Mouse (Mus musculus): Measurements from ENCODE around the gene Dchs1. TPM values are rescaled to one million over a fixed set of nuclear protein-coding genes. Genes with fewer than 3 reads are reported as not detected.

Dchs1 gene
- polyA plus RNA-seq, 1 experiment from 2014 or later: 22.8 TPM

DNA sequence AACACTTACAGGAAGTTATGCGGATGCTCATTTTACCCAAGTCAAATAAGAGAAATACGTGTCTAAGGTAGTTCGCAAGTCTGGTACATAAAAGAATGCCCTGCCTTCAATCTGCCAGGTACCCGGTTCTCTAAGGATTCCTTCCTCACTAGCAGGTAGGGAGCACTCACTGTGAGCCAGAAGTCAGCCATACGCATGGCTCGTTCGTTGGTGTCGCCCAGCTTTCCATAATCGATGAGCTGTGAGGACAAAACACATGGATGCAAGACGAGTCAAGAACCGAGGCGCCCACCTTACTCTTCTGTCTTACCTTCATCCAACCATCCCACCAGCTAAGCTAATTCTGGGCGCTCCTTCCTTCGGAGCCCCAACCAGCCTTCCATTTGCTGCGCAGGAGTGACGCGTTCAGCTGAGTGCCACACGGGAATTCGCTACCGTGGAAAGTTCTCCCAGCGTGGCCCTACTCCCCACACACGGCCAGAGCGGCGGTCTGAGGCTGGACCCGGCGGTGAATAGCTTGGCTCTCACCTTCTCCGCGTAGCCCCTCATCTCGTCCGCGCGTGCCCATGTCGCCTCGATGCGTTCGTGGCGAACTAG, 22.9 kb upstream of the Dchs1 start:
- Histone ChIP-seq H3K4me2 (ENCODE audit: low read depth, severe bottlenecking) (peak overlapping the region; percentile 71), H3K27ac (replicated peaks; ENCODE audit: low read depth, low read length) (peak overlapping the region; percentile 76), H3K4me3 (ENCODE audit: low read depth, low read length) (peak overlapping the region; percentile 84), H3K9ac (ENCODE audit: low read length) (peak overlapping the region; percentile 93), H3K36me3 (ENCODE audit: control insufficient read depth, insufficient read depth, low read length) (peaks cover 6% of the 10 kb centered on the region), H3K9me3 (ENCODE audit: control insufficient read depth, low read length) (no peaks in the 10 kb centered on the region), H3K27me3 (ENCODE audit: control insufficient read depth, insufficient read depth, low read length) (no peaks in the 10 kb centered on the region), H3K4me1 (ENCODE audit: control insufficient read depth, insufficient read depth, low read length) (peaks cover 5% of the 10 kb centered on the region; the same call in 1 of the 2 replicates)
- DNase-seq (ENCODE audit: low spot score) (no peak), ATAC-seq (ENCODE audit: insufficient number of reproducible peaks, low FRiP score, low TSS enrichment, low read depth) (peak; percentile 49; the same call in 1 of the 2 replicates)
- 6% methylated on average over 37 of the region's 37 CpGs for WGBS

DNA sequence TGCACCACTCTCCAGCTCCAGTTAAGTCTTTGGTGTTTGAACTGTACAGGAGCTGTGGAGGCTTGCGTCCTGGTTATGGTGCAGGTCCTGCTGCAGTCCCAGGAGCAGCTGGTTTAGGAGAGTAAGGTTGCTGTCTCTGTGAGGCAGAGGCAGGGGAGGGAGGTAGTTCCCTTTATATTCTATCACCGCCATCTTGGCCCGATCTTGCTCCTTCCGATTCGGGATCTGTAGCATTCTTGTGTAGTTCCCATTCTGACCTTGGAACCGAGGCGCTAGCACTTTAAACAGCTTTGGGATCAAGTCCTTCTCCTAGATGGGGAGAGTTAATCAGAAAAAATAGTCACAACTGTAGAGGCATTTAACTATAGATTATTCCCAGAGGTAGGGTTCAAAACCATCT, 22.4 kb upstream of the Dchs1 start:
- H3K4me2 ChIP-seq (ENCODE audit: low read depth, severe bottlenecking): peak overlapping the region; percentile 71
- DNase-seq (ENCODE audit: low spot score) (no peak), ATAC-seq (ENCODE audit: insufficient number of reproducible peaks, low FRiP score, low TSS enrichment, low read depth) (no peak)
- H3K27ac ChIP-seq (replicated peaks; ENCODE audit: low read depth, low read length): no peak overlapping the region
- H3K27me3 ChIP-seq (ENCODE audit: control insufficient read depth, insufficient read depth, low read length): no peaks in the 10 kb centered on the region
- WGBS: 87% methylated on average over 7 of the region's 7 CpGs
- peak overlapping the region; percentile 84 for H3K4me3 ChIP-seq (ENCODE audit: low read depth, low read length)
- H3K36me3 ChIP-seq (ENCODE audit: control insufficient read depth, insufficient read depth, low read length): peaks cover 6% of the 10 kb centered on the region
- peak overlapping the region; percentile 93; the same call in 1 of the 2 replicates for H3K9ac ChIP-seq (ENCODE audit: low read length)
- peaks cover 5% of the 10 kb centered on the region; the same call in 1 of the 2 replicates for H3K4me1 ChIP-seq (ENCODE audit: control insufficient read depth, insufficient read depth, low read length)
- H3K9me3 ChIP-seq (ENCODE audit: control insufficient read depth, low read length): no peaks in the 10 kb centered on the region

DNA sequence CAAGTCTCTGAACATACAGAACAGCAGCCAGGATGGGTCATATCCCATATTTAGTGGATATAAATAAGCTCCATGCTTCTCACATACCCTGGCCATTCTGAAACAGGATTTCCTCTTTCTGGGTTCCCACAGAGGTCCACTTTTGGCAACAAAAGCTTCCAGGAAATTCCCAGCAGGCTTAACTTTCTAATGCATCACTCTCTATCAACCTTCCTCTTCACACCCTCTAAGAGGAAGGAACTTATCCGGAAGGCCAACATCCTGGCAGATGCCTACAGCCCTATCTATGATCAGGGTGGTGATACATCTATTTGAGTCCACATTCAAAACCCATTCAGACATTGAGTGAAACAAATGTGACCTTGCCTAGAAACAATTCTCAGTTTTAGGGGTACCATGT, 20.9 kb upstream of the Dchs1 start:
- Histone ChIP-seq H3K9me3 (ENCODE audit: control insufficient read depth, low read length) (no peaks in the 10 kb centered on the region), H3K27me3 (ENCODE audit: control insufficient read depth, insufficient read depth, low read length) (no peaks in the 10 kb centered on the region)

DNA sequence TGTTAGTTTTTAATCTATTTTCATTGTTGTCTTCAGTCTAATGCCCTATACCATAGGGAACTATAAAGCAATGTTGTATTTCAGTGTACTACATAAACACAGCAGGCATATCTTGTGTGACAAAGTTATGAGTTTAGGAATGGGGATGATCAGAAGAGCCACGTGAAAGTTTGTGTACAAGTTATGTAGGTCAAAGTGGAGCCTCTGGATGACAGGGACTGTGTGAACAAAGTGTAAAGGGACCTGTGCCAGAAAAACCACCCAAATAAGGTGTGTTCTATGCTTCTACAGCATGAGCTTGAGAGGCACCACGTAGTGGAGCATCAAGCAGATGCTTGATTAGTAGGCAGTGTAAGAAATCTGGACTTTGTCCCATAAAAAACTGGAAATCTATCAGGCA, 19.3 kb upstream of the Dchs1 start:
- peaks cover 5% of the 10 kb centered on the region; the same call in 1 of the 2 replicates for H3K4me1 ChIP-seq (ENCODE audit: control insufficient read depth, insufficient read depth, low read length)
- DNase-seq (ENCODE audit: low spot score) (no peak), ATAC-seq (ENCODE audit: insufficient number of reproducible peaks, low FRiP score, low TSS enrichment, low read depth) (no peak)
- H3K27me3 ChIP-seq (ENCODE audit: control insufficient read depth, insufficient read depth, low read length): no peaks in the 10 kb centered on the region
- H3K4me2 ChIP-seq (ENCODE audit: low read depth, severe bottlenecking): no peak overlapping the region
- H3K27ac ChIP-seq (replicated peaks; ENCODE audit: low read depth, low read length): no peak overlapping the region
- WGBS: 75% methylated on average over 2 of the region's 2 CpGs
- no peaks in the 10 kb centered on the region for H3K9me3 ChIP-seq (ENCODE audit: control insufficient read depth, low read length)
- peaks cover 6% of the 10 kb centered on the region for H3K36me3 ChIP-seq (ENCODE audit: control insufficient read depth, insufficient read depth, low read length)
- no peak overlapping the region for H3K9ac ChIP-seq (ENCODE audit: low read length)
- H3K4me3 ChIP-seq (ENCODE audit: low read depth, low read length): no peak overlapping the region

More for the DNA sequence above, 20.9 kb upstream of the Dchs1 start:
- Histone ChIP-seq H3K4me1 (ENCODE audit: control insufficient read depth, insufficient read depth, low read length) (peaks cover 5% of the 10 kb centered on the region; the same call in 1 of the 2 replicates), H3K9ac (ENCODE audit: low read length) (no peak overlapping the region), H3K36me3 (ENCODE audit: control insufficient read depth, insufficient read depth, low read length) (peaks cover 6% of the 10 kb centered on the region), H3K4me3 (ENCODE audit: low read depth, low read length) (no peak overlapping the region), H3K27ac (replicated peaks; ENCODE audit: low read depth, low read length) (no peak overlapping the region), H3K4me2 (ENCODE audit: low read depth, severe bottlenecking) (no peak overlapping the region)
- 95% methylated on average over 1 of the region's 1 CpGs for WGBS
- ATAC-seq (ENCODE audit: insufficient number of reproducible peaks, low FRiP score, low TSS enrichment, low read depth) (no peak), DNase-seq (ENCODE audit: low spot score) (no peak)

DNA sequence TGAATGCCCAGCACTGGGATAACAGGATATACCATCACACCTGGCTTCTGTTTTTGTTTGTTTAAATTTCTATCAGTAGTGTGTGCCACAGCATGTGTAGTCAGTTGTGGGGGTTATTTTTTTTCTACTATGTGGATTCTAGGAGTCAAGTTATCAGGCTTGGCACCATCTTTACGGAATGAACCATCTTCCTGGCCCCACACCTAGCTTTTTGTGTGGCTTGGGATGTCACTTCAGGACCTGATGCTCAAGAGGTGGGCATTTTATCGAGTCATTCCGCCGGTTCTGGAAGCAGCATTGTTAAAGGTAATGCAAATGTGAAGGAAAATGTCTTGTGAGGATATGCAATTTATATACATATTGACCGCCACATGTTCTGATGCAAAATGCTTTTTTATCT, 18.7 kb upstream of the Dchs1 start:
- Histone ChIP-seq H3K4me1 (ENCODE audit: control insufficient read depth, insufficient read depth, low read length) (peaks cover 5% of the 10 kb centered on the region; the same call in 1 of the 2 replicates), H3K4me3 (ENCODE audit: low read depth, low read length) (no peak overlapping the region), H3K36me3 (ENCODE audit: control insufficient read depth, insufficient read depth, low read length) (peaks cover 6% of the 10 kb centered on the region), H3K4me2 (ENCODE audit: low read depth, severe bottlenecking) (no peak overlapping the region), H3K9ac (ENCODE audit: low read length) (no peak overlapping the region), H3K9me3 (ENCODE audit: control insufficient read depth, low read length) (no peaks in the 10 kb centered on the region), H3K27ac (replicated peaks; ENCODE audit: low read depth, low read length) (no peak overlapping the region), H3K27me3 (ENCODE audit: control insufficient read depth, insufficient read depth, low read length) (no peaks in the 10 kb centered on the region)
- no peak for DNase-seq (ENCODE audit: low spot score)
- no peak for ATAC-seq (ENCODE audit: insufficient number of reproducible peaks, low FRiP score, low TSS enrichment, low read depth)
- 81% methylated on average over 5 of the region's 5 CpGs for WGBS

DNA sequence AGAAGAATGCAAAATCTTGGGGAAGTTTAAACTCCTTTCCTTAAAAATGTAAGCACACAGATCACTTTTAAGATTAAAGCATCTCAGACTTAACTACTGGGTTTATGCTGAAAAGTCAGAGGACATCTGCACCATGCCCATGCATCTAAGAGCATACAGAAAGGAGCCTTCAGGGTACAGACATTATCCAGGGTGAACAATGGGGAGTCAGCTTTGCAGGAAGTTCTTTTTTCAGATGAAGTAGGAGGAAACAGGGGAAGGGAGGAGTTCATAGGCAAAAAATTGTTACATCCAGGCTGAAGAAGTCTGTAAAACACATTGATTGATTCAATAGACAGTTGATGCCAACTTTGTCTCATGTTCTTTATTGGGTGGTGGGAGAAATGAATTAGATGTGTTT, 16.0 kb upstream of the Dchs1 start:
- Histone ChIP-seq H3K4me2 (ENCODE audit: low read depth, severe bottlenecking) (no peak overlapping the region), H3K27ac (replicated peaks; ENCODE audit: low read depth, low read length) (no peak overlapping the region), H3K36me3 (ENCODE audit: control insufficient read depth, insufficient read depth, low read length) (0 out of 2 replicates have a peak, but pooled peaks cover 1% of the 10 kb centered on the region), H3K9ac (ENCODE audit: low read length) (no peak overlapping the region), H3K4me3 (ENCODE audit: low read depth, low read length) (no peak overlapping the region), H3K9me3 (ENCODE audit: control insufficient read depth, low read length) (no peaks in the 10 kb centered on the region), H3K4me1 (ENCODE audit: control insufficient read depth, insufficient read depth, low read length) (no peaks in the 10 kb centered on the region), H3K27me3 (ENCODE audit: control insufficient read depth, insufficient read depth, low read length) (no peaks in the 10 kb centered on the region)
- DNase-seq (ENCODE audit: low spot score): no peak
- no peak for ATAC-seq (ENCODE audit: insufficient number of reproducible peaks, low FRiP score, low TSS enrichment, low read depth)

DNA sequence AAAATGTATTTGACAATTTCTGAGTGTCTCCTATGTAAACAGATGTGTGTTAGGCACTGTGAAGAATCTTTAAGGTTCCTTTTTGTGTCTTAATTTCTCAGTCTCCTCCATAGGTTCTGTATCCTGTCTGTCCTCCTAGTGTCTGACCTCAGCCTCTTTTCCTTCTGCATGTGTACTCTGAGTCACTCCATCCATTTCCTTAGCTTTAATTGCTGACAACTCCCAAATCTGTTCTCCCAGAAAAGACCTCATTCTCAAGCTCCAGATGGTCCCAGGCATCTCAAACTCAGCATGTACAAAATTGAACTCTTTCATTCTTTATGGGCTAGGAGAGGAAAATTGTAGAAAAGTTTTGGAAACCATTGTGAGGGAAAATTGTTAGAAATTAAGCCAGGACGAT, 15.3 kb upstream of the Dchs1 start:
- Histone ChIP-seq H3K4me1 (ENCODE audit: control insufficient read depth, insufficient read depth, low read length) (no peaks in the 10 kb centered on the region), H3K9ac (ENCODE audit: low read length) (no peak overlapping the region), H3K27ac (replicated peaks; ENCODE audit: low read depth, low read length) (no peak overlapping the region), H3K36me3 (ENCODE audit: control insufficient read depth, insufficient read depth, low read length) (no peaks in the 10 kb centered on the region), H3K4me3 (ENCODE audit: low read depth, low read length) (no peak overlapping the region), H3K27me3 (ENCODE audit: control insufficient read depth, insufficient read depth, low read length) (no peaks in the 10 kb centered on the region), H3K4me2 (ENCODE audit: low read depth, severe bottlenecking) (no peak overlapping the region), H3K9me3 (ENCODE audit: control insufficient read depth, low read length) (no peaks in the 10 kb centered on the region)
- no peak for DNase-seq (ENCODE audit: low spot score)
- ATAC-seq (ENCODE audit: insufficient number of reproducible peaks, low FRiP score, low TSS enrichment, low read depth): no peak
- 42% methylated on average over 1 of the region's 1 CpGs for WGBS

DNA sequence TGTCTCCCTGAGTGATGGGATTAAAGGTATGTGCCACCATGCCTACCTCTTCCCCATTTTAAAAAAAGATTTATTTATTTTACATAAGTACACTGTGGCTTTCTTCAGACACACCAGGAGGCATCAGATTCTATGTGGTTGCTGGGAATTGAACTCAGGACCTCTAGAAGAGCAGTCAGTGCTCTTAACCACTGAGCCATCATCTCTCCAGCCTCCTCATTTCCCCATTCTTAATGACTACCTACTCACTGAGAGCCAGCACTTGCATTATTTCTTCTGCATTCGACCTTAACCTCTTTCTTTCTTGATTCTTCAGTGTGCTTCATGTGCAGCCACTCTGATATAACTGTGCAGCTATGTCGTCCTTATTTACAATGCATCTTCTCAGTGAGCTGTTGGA, 14.9 kb upstream of the Dchs1 start:
- no peaks in the 10 kb centered on the region for H3K27me3 ChIP-seq (ENCODE audit: control insufficient read depth, insufficient read depth, low read length)
- ATAC-seq (ENCODE audit: insufficient number of reproducible peaks, low FRiP score, low TSS enrichment, low read depth) (no peak), DNase-seq (ENCODE audit: low spot score) (no peak)
- H3K4me1 ChIP-seq (ENCODE audit: control insufficient read depth, insufficient read depth, low read length): no peaks in the 10 kb centered on the region
- H3K4me3 ChIP-seq (ENCODE audit: low read depth, low read length): no peak overlapping the region
- no peaks in the 10 kb centered on the region for H3K36me3 ChIP-seq (ENCODE audit: control insufficient read depth, insufficient read depth, low read length)
- H3K27ac ChIP-seq (replicated peaks; ENCODE audit: low read depth, low read length): no peak overlapping the region
- no peak overlapping the region for H3K9ac ChIP-seq (ENCODE audit: low read length)
- H3K9me3 ChIP-seq (ENCODE audit: control insufficient read depth, low read length): no peaks in the 10 kb centered on the region
- WGBS: 55% methylated on average over 2 of the region's 2 CpGs
- no peak overlapping the region for H3K4me2 ChIP-seq (ENCODE audit: low read depth, severe bottlenecking)

DNA sequence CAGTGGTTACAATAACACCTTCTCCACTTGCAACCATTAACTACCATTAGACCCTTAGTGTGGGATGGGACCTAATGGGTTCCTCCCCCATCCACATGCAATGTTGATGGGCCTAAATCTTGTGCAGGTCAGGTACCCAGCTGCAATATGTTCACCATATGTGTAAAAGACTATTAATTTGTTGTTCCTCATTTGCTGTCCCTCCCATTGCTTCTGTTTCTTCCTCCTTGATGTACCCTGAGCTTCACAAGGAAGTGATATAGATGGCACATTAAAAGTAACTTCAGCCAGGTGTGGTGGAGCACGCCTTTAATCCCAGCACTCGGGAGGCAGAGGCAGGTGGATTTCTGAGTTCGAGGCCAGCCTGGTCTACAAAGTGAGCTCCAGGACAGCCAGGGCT, 9.5 kb upstream of the Dchs1 start:
- 94% methylated on average over 3 of the region's 3 CpGs for WGBS
- Histone ChIP-seq H3K36me3 (ENCODE audit: control insufficient read depth, insufficient read depth, low read length) (no peaks in the 10 kb centered on the region), H3K9me3 (ENCODE audit: control insufficient read depth, low read length) (no peaks in the 10 kb centered on the region), H3K27ac (replicated peaks; ENCODE audit: low read depth, low read length) (no peak overlapping the region), H3K27me3 (ENCODE audit: control insufficient read depth, insufficient read depth, low read length) (no peaks in the 10 kb centered on the region), H3K4me2 (ENCODE audit: low read depth, severe bottlenecking) (no peak overlapping the region), H3K4me3 (ENCODE audit: low read depth, low read length) (no peak overlapping the region), H3K4me1 (ENCODE audit: control insufficient read depth, insufficient read depth, low read length) (no peaks in the 10 kb centered on the region), H3K9ac (ENCODE audit: low read length) (no peak overlapping the region)
- ATAC-seq (ENCODE audit: insufficient number of reproducible peaks, low FRiP score, low TSS enrichment, low read depth) (no peak), DNase-seq (ENCODE audit: low spot score) (no peak)
